ENCODE assay signal across 8 mouse cellular contexts in genomic region chr2:115854828-115855311, GRCm38 (mm10).
A peak's percentile ranks its signal among the peaks of the same experiment; 100 is the strongest.
DNase-seq lines count a peak whose midpoint lies in the region; ATAC-seq lines count a peak whose summit lies in the region.

No protein-coding gene starts in this region.

- peak overlapping the region; percentile 56 for H3K4me2 ChIP-seq in embryonic facial prominence, embryonic 14.5 days (ENCODE audit: low read depth, low read length)
- H3K4me2 ChIP-seq in neural tube, embryonic 14.5 days (ENCODE audit: low read depth, low read length): peak overlapping the region; percentile 41

- H3K4me1 ChIP-seq in embryonic facial prominence, embryonic 14.5 days (ENCODE audit: control insufficient read depth, insufficient read depth, low read length): peaks cover 19% of the 10 kb centered on the region
- peaks cover 19% of the 10 kb centered on the region; the same call in 1 of the 2 replicates for H3K4me1 ChIP-seq in neural tube, embryonic 14.5 days (ENCODE audit: control insufficient read depth, insufficient read depth, low read length)

- H3K9me3 ChIP-seq in embryonic facial prominence, embryonic 14.5 days (ENCODE audit: control insufficient read depth, low read length): no peaks in the 10 kb centered on the region
- H3K9me3 ChIP-seq in neural tube, embryonic 14.5 days (ENCODE audit: control insufficient read depth, low read length): no peaks in the 10 kb centered on the region

- H3K9ac ChIP-seq in embryonic facial prominence, embryonic 14.5 days (ENCODE audit: low read depth, low read length): peak overlapping the region; percentile 45
- peak overlapping the region; percentile 18; the same call in 1 of the 2 replicates for H3K9ac ChIP-seq in neural tube, embryonic 14.5 days (replicated peaks; ENCODE audit: low read depth, low read length)

- no peak for ATAC-seq in embryonic facial prominence, embryonic 14.5 days (ENCODE audit: low read depth)
- ATAC-seq in neural tube, embryonic 14.5 days (ENCODE audit: low read depth): no peak

- 3% methylated on average over 25 of the region's 25 CpGs for WGBS in embryonic facial prominence, embryonic 14.5 days
- 3% methylated on average over 25 of the region's 25 CpGs for WGBS in neural tube, embryonic 14.5 days

- peak; percentile 36 for DNase-seq in kidney, adult 18-20 months
- no peak for DNase-seq in kidney, adult 11 months
- DNase-seq in embryonic facial prominence, embryonic 14.5 days (ENCODE audit: low spot score): no peak
- peak; percentile 27 for DNase-seq in kidney, adult 9 months
- no peak for DNase-seq in ovary, postnatal 10 days (ENCODE audit: low spot score)
- no peak for DNase-seq in gastrocnemius, adult 8-10 months (ENCODE audit: low spot score in 2 of 2)
- DNase-seq in cerebellum, postnatal 36 days: no peak

- H3K36me3 ChIP-seq in embryonic facial prominence, embryonic 14.5 days (ENCODE audit: control insufficient read depth, insufficient read depth, low read length): no peaks in the 10 kb centered on the region
- no peaks in the 10 kb centered on the region for H3K36me3 ChIP-seq in neural tube, embryonic 14.5 days (ENCODE audit: control insufficient read depth, insufficient read depth, low read length)

- H3K27me3 ChIP-seq in embryonic facial prominence, embryonic 14.5 days (replicated peaks; ENCODE audit: control insufficient read depth, insufficient read depth, low read length): peaks cover 77% of the 10 kb centered on the region
- 0 out of 2 replicates have a peak, but pooled peaks cover 4% of the 10 kb centered on the region for H3K27me3 ChIP-seq in neural tube, embryonic 14.5 days (ENCODE audit: control insufficient read depth, insufficient read depth, low read length)

- peak overlapping the region; percentile 26; the same call in 1 of the 2 replicates for H3K4me3 ChIP-seq in embryonic facial prominence, embryonic 14.5 days (ENCODE audit: low read depth, low read length)
- peak overlapping the region; percentile 6; the same call in 1 of the 2 replicates for H3K4me3 ChIP-seq in neural tube, embryonic 14.5 days (ENCODE audit: low read depth, low read length)

- no peak overlapping the region for H3K27ac ChIP-seq in embryonic facial prominence, embryonic 14.5 days (replicated peaks; ENCODE audit: low read depth, low read length)
- H3K27ac ChIP-seq in neural tube, embryonic 14.5 days (ENCODE audit: low read depth, low read length): peak overlapping the region; percentile 23; the same call in 1 of the 2 replicates

Comparison
In these comparisons a context has a peak if more than half of its experiments do, and no peak if none do; other contexts are left out.
1. DNase-seq: peak in kidney, adult 18-20 months (single experiment) and kidney, adult 9 months (single experiment); none in kidney, adult 11 months (single experiment), embryonic facial prominence, embryonic 14.5 days (single experiment), ovary, postnatal 10 days (single experiment), gastrocnemius, adult 8-10 months (0 of 2) and cerebellum, postnatal 36 days (0 of 2).